Mouse (Mus musculus): Measurements from ENCODE around the gene Mpdu1. TPM values are rescaled to one million over a fixed set of nuclear protein-coding genes. Genes with fewer than 3 reads are reported as not detected.

The Mpdu1 gene
- polyA plus RNA-seq, 1 experiment from 2014 or later: 61.3 TPM

DNA sequence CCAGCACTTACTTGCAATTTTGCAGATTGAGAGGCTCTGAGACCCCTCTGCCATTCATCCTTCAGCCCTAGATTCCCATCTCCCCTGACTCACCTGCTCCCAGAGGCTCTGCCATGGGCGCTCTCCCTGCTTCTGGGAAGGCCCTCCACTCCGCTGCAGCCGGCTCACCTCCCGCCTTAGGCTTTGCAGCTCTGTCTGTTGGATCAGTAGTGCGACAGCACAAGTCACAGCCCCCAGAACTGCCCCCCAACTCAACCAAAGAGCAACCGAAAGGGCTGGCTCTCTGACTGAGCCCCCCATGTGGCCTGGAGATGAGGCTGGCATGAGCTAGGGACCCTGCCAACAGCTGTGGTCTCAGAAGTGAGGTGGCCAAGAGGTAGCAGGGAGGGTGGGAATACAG, 22.5 kb upstream of the Mpdu1 start:
- Histone ChIP-seq H3K27ac (ENCODE audit: low read length) (peak overlapping the region; percentile 95), H3K36me3 (ENCODE audit: insufficient read depth, low read length) (no peaks in the 10 kb centered on the region), H3K4me3 (ENCODE audit: low read depth, low read length) (no peak overlapping the region), H3K9me3 (ENCODE audit: low read length) (no peaks in the 10 kb centered on the region), H3K9ac (replicated peaks; ENCODE audit: low read depth) (no peak overlapping the region), H3K4me2 (replicated peaks; ENCODE audit: low read depth, low read length) (peak overlapping the region; percentile 51), H3K27me3 (replicated peaks; ENCODE audit: insufficient read depth, low read length) (no peaks in the 10 kb centered on the region), H3K4me1 (ENCODE audit: insufficient read depth, low read depth, low read length) (peaks cover 41% of the 10 kb centered on the region)
- WGBS: 88% methylated on average over 6 of the region's 6 CpGs
- ATAC-seq (no peak), DNase-seq (ENCODE audit: low spot score) (no peak)
- TF ChIP-seq EP300 (IDR thresholded peaks at IDR 0.05): no peak
- no peak for TF ChIP-seq CTCF (IDR thresholded peaks at IDR 0.05)

DNA sequence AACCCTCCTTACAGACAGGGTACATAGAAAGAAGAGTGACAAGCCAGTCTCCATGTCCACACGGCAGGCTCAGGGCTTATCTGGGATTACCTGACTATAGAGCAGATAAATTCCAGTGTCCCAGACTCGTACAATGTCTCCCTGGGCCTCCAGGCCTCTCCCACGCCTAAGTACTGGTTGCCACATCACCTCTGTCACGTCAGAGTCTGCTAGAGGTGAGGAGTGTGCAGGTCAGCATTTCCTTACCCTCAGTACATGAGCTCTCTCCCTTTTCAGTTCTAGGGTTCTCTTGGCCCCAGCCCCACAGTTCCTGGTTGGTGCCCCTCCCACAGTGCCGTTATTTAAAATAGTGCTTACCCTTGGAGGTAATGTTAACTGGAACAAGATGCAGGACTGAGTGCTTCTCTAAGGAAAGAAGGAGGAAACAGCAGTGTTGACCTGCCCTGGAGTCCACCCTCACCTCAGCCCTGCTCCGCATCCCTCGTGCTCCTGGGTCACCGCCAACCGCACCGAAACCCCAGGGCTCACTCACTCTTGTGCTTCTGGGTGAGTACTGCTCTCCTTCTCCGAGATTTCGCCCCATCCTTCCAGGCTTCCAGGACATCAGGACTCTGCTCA, 21.8 kb upstream of the Mpdu1 start:
- Histone ChIP-seq H3K4me2 (replicated peaks; ENCODE audit: low read depth, low read length) (no peak overlapping the region), H3K9me3 (ENCODE audit: low read length) (no peaks in the 10 kb centered on the region), H3K4me1 (ENCODE audit: insufficient read depth, low read depth, low read length) (peaks cover 41% of the 10 kb centered on the region), H3K4me3 (ENCODE audit: low read depth, low read length) (no peak overlapping the region), H3K27ac (ENCODE audit: low read length) (peak overlapping the region; percentile 95), H3K27me3 (replicated peaks; ENCODE audit: insufficient read depth, low read length) (no peaks in the 10 kb centered on the region), H3K9ac (replicated peaks; ENCODE audit: low read depth) (0 out of 2 replicates have a peak overlapping the region, but pooled peaks have one; percentile 8), H3K36me3 (ENCODE audit: insufficient read depth, low read length) (no peaks in the 10 kb centered on the region)
- WGBS: 65% methylated on average over 12 of the region's 12 CpGs
- TF ChIP-seq EP300 (IDR thresholded peaks at IDR 0.05) (0 out of 2 replicates have a peak, but pooled peaks have one; percentile 25), CTCF (IDR thresholded peaks at IDR 0.05) (no peak)
- ATAC-seq (no peak), DNase-seq (ENCODE audit: low spot score) (peak; percentile 73)

DNA sequence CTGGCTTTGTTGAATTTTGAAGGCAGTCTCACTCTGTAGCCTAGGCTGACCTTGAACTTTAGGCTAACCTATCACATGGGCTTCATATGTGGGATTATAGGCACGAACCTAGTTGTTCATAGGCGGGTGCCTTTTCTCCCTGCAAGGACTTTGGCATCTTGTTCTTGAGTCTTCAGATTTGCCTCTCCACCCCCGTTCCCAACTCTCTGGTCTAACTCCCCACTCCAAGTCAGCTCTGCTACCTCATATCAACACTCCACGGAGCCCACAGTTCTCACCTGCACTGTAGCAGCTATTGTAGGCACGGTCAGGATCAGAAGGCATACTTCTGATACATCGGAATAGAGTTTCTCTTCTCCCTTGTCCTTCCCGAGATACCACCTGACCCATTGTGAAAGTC, 21.1 kb upstream of the Mpdu1 start:
- no peak for ATAC-seq
- 0 out of 2 replicates have a peak overlapping the region, but pooled peaks have one; percentile 1 for H3K4me2 ChIP-seq (replicated peaks; ENCODE audit: low read depth, low read length)
- peaks cover 41% of the 10 kb centered on the region for H3K4me1 ChIP-seq (ENCODE audit: insufficient read depth, low read depth, low read length)

DNA sequence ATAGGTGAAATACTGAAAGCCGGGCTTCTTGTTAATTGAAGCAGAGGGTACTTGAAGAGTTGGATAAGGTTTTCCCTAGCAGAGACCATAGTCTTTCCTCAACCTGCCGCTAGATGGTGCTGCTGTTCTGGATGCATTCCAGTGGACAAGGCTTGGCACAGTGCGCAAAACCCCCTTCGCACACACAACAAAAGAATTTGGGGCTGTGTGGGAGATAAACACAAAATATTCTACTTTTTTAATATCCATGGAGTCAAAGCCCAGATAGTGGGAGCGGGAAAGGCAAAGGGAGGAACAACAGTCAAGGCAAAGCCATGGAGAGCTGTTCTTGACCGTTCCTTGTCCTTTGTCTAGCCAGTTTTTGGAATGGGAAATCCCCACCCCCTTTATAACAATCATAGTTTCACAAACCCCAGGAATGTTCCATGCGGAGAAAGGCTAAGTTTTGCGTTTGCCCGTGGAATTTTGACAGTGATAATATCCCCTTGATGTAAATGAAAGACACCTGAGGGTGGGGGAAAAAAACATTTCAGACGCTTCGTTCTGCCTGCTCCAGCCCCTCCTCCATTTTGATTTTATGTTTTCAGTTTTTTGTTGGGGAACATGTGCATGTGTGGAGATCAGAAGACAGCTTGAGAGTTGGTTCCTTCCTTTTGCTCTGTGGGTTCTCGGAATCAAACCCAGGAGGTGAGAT, 20.5 kb upstream of the Mpdu1 start:
- no peak overlapping the region; the same call in 1 of the 2 replicates for H3K9ac ChIP-seq (replicated peaks; ENCODE audit: low read depth)
- ATAC-seq: peak; percentile 25
- H3K4me2 ChIP-seq (replicated peaks; ENCODE audit: low read depth, low read length): peak overlapping the region; percentile 84
- 0 out of 2 replicates have a peak overlapping the region, but pooled peaks have one; percentile 2 for H3K4me3 ChIP-seq (ENCODE audit: low read depth, low read length)
- TF ChIP-seq EP300 (IDR thresholded peaks at IDR 0.05) (peak; percentile 59), CTCF (IDR thresholded peaks at IDR 0.05) (peak; percentile 94)
- H3K36me3 ChIP-seq (ENCODE audit: insufficient read depth, low read length): no peaks in the 10 kb centered on the region
- peak overlapping the region; percentile 95 for H3K27ac ChIP-seq (ENCODE audit: low read length)
- no peaks in the 10 kb centered on the region for H3K9me3 ChIP-seq (ENCODE audit: low read length)
- WGBS: 13% methylated on average over 12 of the region's 12 CpGs
- peak; percentile 96 for DNase-seq (ENCODE audit: low spot score)
- no peaks in the 10 kb centered on the region for H3K27me3 ChIP-seq (replicated peaks; ENCODE audit: insufficient read depth, low read length)
- H3K4me1 ChIP-seq (ENCODE audit: insufficient read depth, low read depth, low read length): peaks cover 41% of the 10 kb centered on the region

More for the DNA sequence above, 21.1 kb upstream of the Mpdu1 start:
- WGBS: 69% methylated on average over 7 of the region's 7 CpGs
- no peaks in the 10 kb centered on the region for H3K36me3 ChIP-seq (ENCODE audit: insufficient read depth, low read length)
- H3K4me3 ChIP-seq (ENCODE audit: low read depth, low read length): no peak overlapping the region
- TF ChIP-seq EP300 (IDR thresholded peaks at IDR 0.05) (no peak), CTCF (IDR thresholded peaks at IDR 0.05) (no peak)
- peak overlapping the region; percentile 8; the same call in 1 of the 2 replicates for H3K9ac ChIP-seq (replicated peaks; ENCODE audit: low read depth)
- no peak for DNase-seq (ENCODE audit: low spot score)
- no peaks in the 10 kb centered on the region for H3K9me3 ChIP-seq (ENCODE audit: low read length)
- peak overlapping the region; percentile 95 for H3K27ac ChIP-seq (ENCODE audit: low read length)
- H3K27me3 ChIP-seq (replicated peaks; ENCODE audit: insufficient read depth, low read length): no peaks in the 10 kb centered on the region

DNA sequence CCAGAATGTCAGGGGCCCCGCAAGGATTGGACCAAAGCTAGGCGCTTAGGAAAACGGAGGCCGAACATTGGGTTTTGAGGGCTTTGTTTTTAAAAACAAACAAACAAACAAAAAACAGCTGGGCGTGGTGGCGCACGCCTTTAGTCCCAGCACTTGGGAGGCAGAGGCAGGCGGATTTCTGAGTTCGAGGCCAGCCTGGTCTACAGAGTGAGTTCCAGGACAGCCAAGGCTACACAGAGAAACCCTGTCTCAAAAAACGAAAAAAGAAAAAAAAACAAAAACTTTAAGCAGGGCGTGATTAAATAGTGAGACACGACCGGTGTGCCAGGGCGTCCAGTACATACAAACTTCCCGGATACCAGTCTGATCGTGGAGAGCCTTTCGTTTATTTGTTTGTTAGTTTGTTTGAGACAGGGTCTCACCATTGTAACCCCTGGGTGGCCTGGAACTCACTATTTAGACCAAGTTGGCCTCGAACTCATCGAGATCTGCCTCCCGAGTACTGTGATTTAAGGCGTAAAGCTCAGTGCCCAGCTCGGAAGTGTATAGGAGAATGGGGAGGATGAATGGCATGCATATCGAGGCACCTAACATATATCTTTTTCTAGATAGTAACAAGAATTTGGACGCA, 19.9 kb upstream of the Mpdu1 start:
- H3K4me1 ChIP-seq (ENCODE audit: insufficient read depth, low read depth, low read length): peaks cover 41% of the 10 kb centered on the region
- ATAC-seq: no peak

More for the DNA sequence above, 19.9 kb upstream of the Mpdu1 start:
- peak; percentile 15 for DNase-seq (ENCODE audit: low spot score)
- Histone ChIP-seq H3K4me3 (ENCODE audit: low read depth, low read length) (peak overlapping the region; percentile 83), H3K36me3 (ENCODE audit: insufficient read depth, low read length) (no peaks in the 10 kb centered on the region), H3K9ac (replicated peaks; ENCODE audit: low read depth) (0 out of 2 replicates have a peak overlapping the region, but pooled peaks have one; percentile 82), H3K27ac (ENCODE audit: low read length) (peak overlapping the region; percentile 95), H3K9me3 (ENCODE audit: low read length) (no peaks in the 10 kb centered on the region), H3K4me2 (replicated peaks; ENCODE audit: low read depth, low read length) (peak overlapping the region; percentile 84), H3K27me3 (replicated peaks; ENCODE audit: insufficient read depth, low read length) (no peaks in the 10 kb centered on the region)
- TF ChIP-seq CTCF (IDR thresholded peaks at IDR 0.05): no peak
- TF ChIP-seq EP300 (IDR thresholded peaks at IDR 0.05): no peak
- 15% methylated on average over 24 of the region's 24 CpGs for WGBS
